Mouse (Mus musculus) ES-Bruce4 (cell line): ENCODE results near the gene Samd3.

Source experiments
- CTCF ChIP-seq: IDR thresholded peaks from one replicate; pipeline ENCODE4 v1.8.1; 2011; ENCODE audit warnings: low read depth, low read length
- POLR2A ChIP-seq: IDR thresholded peaks from one replicate; pipeline ENCODE4 v1.8.1; 2011; ENCODE audit warnings: low read length; ENCODE audit not compliant: insufficient read depth

DNA sequence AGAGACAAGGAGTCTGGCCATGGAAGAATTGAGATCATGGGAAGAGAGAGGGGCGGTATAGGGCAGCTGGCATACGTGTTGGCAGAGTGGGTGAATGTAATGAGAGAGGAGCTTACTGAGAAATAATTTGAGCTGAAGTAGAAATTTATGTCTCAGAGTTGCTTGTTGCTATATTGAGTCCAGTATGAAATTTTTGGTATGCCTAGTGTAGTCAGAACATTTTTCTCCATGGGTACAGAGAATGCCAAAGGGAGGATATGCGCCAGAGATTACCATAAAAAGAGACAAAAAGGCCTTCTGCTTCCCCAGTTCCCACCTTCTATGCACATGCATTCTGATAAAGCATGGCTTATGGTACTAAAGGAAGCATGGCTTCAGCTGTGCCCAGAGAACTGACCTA, 13.7 kb downstream of the Samd3 start:
- TF ChIP-seq POLR2A (no peak), CTCF (no peak)
